Mouse (Mus musculus) ES-E14 (cell line): ENCODE data around the gene Ankrd6. TPM values are rescaled to one million over a fixed set of nuclear protein-coding genes. Genes with fewer than 3 reads are reported as not detected.

Source experiments
- DNase-seq: peaks from one replicate; pipeline ENCODE4 v3.0.0-alpha.2; 2013; ENCODE audit warnings: low read depth, low spot score
- H3K27ac ChIP-seq: 2 replicates; pipeline ENCODE4 v1.5.1; 2012; ENCODE audit warnings: low read depth, mild to moderate bottlenecking, low read length, moderate library complexity, mixed read lengths; ENCODE audit not compliant: poor library complexity, insufficient read depth, severe bottlenecking
- H3K36me3 ChIP-seq: 2 replicates; pipeline ENCODE4 v1.6.1; 2012; ENCODE audit warnings: mild to moderate bottlenecking, low read length, moderate library complexity, mixed read lengths; ENCODE audit not compliant: control insufficient read depth, poor library complexity, insufficient read depth, severe bottlenecking
- H3K4me1 ChIP-seq, 2 experiments: fragments of 150-350 bp in 1 of 2; sonication (generic) in 1 of 2; 2 replicates each; pipeline ENCODE4 v1.6.1; 2012; ENCODE audit warnings: low read length in 2 of 2, mild to moderate bottlenecking in 1 of 2, mixed read lengths in 1 of 2; ENCODE audit not compliant: control insufficient read depth in 2 of 2, insufficient read depth in 2 of 2, poor library complexity in 1 of 2
- H3K4me3 ChIP-seq, 2 experiments: fragments of 150-350 bp in 1 of 2; sonication (generic) in 1 of 2; 2 replicates each; pipeline ENCODE4 v1.5.1; 2012; ENCODE audit warnings: low read length in 2 of 2, low read depth in 1 of 2, mild to moderate bottlenecking in 1 of 2, mixed read lengths in 1 of 2; ENCODE audit not compliant: insufficient read depth in 1 of 2, poor library complexity in 1 of 2, severe bottlenecking in 1 of 2
- H3K9ac ChIP-seq: 2 replicates; pipeline ENCODE4 v1.6.1; 2012; ENCODE audit warnings: low read depth, mild to moderate bottlenecking, low read length, mixed read lengths; ENCODE audit not compliant: poor library complexity, insufficient read depth, severe bottlenecking
- H3K9me3 ChIP-seq: fragments of 150-350 bp; sonication (generic); 2 replicates; pipeline ENCODE4 v1.6.1; 2012; ENCODE audit warnings: low read depth, mild to moderate bottlenecking, low read length; ENCODE audit not compliant: control insufficient read depth, insufficient read depth
- CHD2 ChIP-seq: IDR thresholded peaks from 2 replicates; pipeline ENCODE4 v1.6.1; 2014; ENCODE audit warnings: mild to moderate bottlenecking, low read depth, low read length, inconsistent platforms
- HCFC1 ChIP-seq: IDR thresholded peaks from 2 replicates; pipeline ENCODE4 v1.6.1; 2012; ENCODE audit warnings: low read length, inconsistent platforms, borderline replicate concordance; ENCODE audit not compliant: insufficient read depth
- MAFK ChIP-seq: IDR thresholded peaks from 2 replicates; pipeline ENCODE4 v1.6.1; 2014; ENCODE audit warnings: mild to moderate bottlenecking, low read depth, low read length, inconsistent platforms; ENCODE audit not compliant: insufficient read depth
- ZC3H11A ChIP-seq: IDR thresholded peaks from 2 replicates; pipeline ENCODE4 v1.6.1; 2012; ENCODE audit warnings: low read depth, mild to moderate bottlenecking, inconsistent platforms, low read length, borderline replicate concordance
- ZNF384 ChIP-seq: IDR thresholded peaks from 2 replicates; pipeline ENCODE4 v1.6.1; 2012; ENCODE audit warnings: low read depth, low read length, inconsistent platforms
- in situ Hi-C, 2 experiments: fragments of 600-800 bp; cut with MboI; formaldehyde crosslinking; loops; one replicate each; pipeline ENCODE4 v1.15.1; 2025; ENCODE audit warnings: low sequenced_read_pairs in 2 of 2, inconsistent platforms in 1 of 2; ENCODE audit not compliant: unreplicated experiment in 2 of 2
- total RNA-seq: library from RNA; depleted of rRNA; stranded (reverse); fragments of 300-350 nt; gene quantifications from 2 replicates; pipeline ENCODE4 v1.2.3, GENCODE M21; 2012

The Ankrd6 gene
- total RNA-seq, 1 experiment, result 7.8 TPM

DNA sequence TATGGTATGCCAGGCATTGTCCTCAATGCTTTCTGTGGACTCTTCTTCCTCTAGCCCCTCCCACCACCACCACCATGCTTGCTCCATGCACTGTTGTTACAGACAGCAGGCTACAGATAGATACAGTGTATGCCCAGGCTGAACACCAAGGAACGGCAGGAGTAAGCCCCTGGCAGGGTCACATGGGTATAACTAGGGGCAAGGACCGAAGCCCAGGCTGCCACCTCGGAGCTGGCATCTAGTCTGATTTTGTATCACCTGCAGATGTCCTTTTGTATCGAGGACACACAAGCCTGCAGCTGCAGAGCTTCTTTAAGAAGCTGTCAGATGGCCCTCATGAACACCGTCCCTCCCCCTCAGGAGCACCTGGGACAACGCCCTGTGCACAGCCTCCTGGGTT is 97.8 kb downstream of the Ankrd6 start:
- H3K27ac ChIP-seq, result no peak overlapping the region
- in situ Hi-C loops, result no loop called here
- H3K9ac ChIP-seq, result no peak overlapping the region
- peaks cover 0 to 4% of the 10 kb centered on the region in 2 experiments; a peak in 1 of 4 replicates for H3K4me1 ChIP-seq
- no peaks in the 10 kb centered on the region for H3K9me3 ChIP-seq
- H3K36me3 ChIP-seq, result no peaks in the 10 kb centered on the region; the same call in 1 of the 2 replicates
- DNase-seq, result no peak
- TF ChIP-seq ZC3H11A (no peak), ZNF384 (no peak), MAFK (no peak), CHD2 (no peak), HCFC1 (no peak)
- H3K4me3 ChIP-seq, result no peak overlapping the region

DNA sequence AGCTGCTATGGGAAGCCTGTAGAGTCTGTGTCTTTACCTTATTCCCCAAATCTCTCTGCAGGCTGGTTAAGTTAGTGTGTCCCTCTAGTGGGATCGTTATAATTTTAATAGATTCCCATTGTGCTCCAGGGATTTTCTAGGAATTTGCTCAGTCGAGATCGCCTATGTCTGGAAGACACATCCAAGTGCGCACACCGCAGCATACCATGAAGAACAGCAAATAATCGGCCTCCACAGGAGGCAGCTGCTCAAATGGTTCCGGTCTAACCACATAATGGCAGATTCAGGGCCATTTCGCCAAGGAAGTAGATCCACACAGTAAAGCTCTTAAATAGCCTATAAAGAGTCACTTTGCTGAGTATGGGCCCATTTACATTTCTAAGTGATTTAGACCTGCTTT is 98.3 kb downstream of the Ankrd6 start:
- H3K9me3 ChIP-seq, result no peaks in the 10 kb centered on the region
- H3K4me1 ChIP-seq, result peaks cover 0 to 4% of the 10 kb centered on the region in 2 experiments; a peak in 1 of 4 replicates
- TF ChIP-seq MAFK, result no peak
- no peak for TF ChIP-seq CHD2
- no peak for TF ChIP-seq ZC3H11A
- TF ChIP-seq ZNF384, result no peak
- TF ChIP-seq HCFC1, result no peak
- DNase-seq, result no peak
- no peak overlapping the region for H3K27ac ChIP-seq
- no peaks in the 10 kb centered on the region; the same call in 1 of the 2 replicates for H3K36me3 ChIP-seq
- in situ Hi-C loops, result no loop called here
- H3K9ac ChIP-seq, result no peak overlapping the region
- H3K4me3 ChIP-seq, result no peak overlapping the region

DNA sequence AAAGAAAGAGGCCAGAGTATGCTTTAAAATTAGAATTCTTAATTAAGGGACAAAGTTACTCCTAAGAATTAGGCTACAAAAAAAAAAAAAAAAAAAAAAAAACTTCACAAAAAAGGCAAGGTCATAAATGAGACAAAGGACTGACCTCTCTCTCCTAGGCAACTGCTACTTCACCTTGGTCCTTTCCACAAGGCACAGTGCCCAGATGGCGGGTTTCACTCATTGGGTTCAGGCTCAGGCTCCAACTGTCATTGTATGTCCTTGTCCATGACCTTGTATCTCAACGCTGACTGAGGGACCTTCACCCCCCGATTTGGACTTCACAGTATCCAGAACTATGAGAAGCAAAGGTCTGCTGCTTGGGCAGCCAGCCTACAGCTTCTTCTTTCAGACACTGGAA is 112.2 kb downstream of the Ankrd6 start:
- in situ Hi-C loops, result no loop called here
- Histone ChIP-seq H3K27ac (no peak overlapping the region), H3K4me3 (no peak overlapping the region), H3K4me1 (no peaks in the 10 kb centered on the region; a peak in 1 of 4 replicates), H3K36me3 (no peaks in the 10 kb centered on the region), H3K9me3 (no peaks in the 10 kb centered on the region), H3K9ac (no peak overlapping the region)
- DNase-seq, result no peak
- TF ChIP-seq ZNF384 (no peak), ZC3H11A (no peak), MAFK (no peak), HCFC1 (no peak), CHD2 (no peak)

DNA sequence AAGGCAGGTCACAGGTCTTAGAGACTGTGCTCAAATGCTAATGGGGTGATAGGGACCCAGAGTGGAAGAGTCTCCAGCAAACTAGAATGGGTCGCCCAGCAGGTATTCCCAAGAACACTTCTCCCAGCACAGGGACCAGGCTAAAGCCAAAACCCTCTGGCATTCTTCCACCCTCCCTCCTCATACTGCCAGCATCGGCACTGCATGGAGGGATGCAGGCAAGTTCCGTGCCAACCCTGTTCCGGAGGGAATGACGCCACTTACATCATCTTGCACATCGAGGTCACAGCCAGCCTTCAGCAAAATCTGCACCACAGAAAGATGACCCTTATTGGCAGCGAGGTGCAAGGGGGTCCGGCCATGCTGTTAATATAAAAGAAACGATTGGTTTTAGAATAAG is 114.6 kb downstream of the Ankrd6 start:
- Histone ChIP-seq H3K36me3 (no peaks in the 10 kb centered on the region; the same call in 1 of the 2 replicates), H3K4me1 (peaks cover 0 to 3% of the 10 kb centered on the region in 2 experiments; a peak in 2 of 4 replicates), H3K27ac (no peak overlapping the region), H3K4me3 (no peak overlapping the region), H3K9me3 (no peaks in the 10 kb centered on the region), H3K9ac (no peak overlapping the region)
- TF ChIP-seq ZC3H11A (no peak), CHD2 (no peak), MAFK (no peak), HCFC1 (no peak), ZNF384 (no peak)
- DNase-seq, result no peak
- in situ Hi-C loops, result no loop called here

DNA sequence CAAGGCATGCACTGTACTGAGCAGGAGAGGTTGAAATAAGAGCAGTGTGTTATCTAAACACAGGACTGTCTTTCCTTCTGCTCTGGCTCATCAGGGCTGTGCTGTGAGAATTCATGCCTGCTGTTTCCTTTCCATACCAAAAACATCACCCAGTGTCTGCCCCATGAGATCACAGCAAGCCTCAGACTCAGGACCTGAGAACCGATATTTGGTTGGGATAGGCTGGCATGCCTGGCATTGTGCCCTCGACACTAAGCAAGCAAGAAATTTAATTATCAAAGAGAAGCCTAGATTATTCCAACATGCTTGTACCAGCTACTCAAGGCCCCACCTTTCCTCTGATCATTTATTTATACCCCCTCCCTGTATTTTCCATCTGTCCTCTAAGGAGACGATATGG is 116.1 kb downstream of the Ankrd6 start:
- no peak for TF ChIP-seq ZC3H11A
- TF ChIP-seq MAFK, result no peak
- no peak for TF ChIP-seq CHD2
- no peak for TF ChIP-seq ZNF384
- no peak for TF ChIP-seq HCFC1
- H3K9me3 ChIP-seq, result no peaks in the 10 kb centered on the region
- H3K4me1 ChIP-seq, result peaks cover 0 to 3% of the 10 kb centered on the region in 2 experiments; a peak in 2 of 4 replicates
- no peaks in the 10 kb centered on the region; the same call in 1 of the 2 replicates for H3K36me3 ChIP-seq
- no peak for DNase-seq
- no peak overlapping the region for H3K9ac ChIP-seq
- H3K27ac ChIP-seq, result no peak overlapping the region
- H3K4me3 ChIP-seq, result no peak overlapping the region
- in situ Hi-C loops, result no loop called here
